Mouse (Mus musculus) olfactory bulb, adult 2 months (tissue): ENCODE data around the gene Gpr155.
A peak's percentile ranks its signal among the peaks of the same experiment; 100 is the strongest.

ENCODE experiments used
- CTCF ChIP-seq: fragments of 200-500 bp; IDR thresholded peaks from 2 replicates; pipeline ENCODE4 v1.5.1; 2012; ENCODE audit warnings: low read depth, mild to moderate bottlenecking, low read length, moderate library complexity; ENCODE audit not compliant: insufficient read depth
- POLR2A ChIP-seq: fragments of 200-500 bp; IDR thresholded peaks from 2 replicates; pipeline ENCODE4 v1.6.1; 2012; ENCODE audit warnings: mild to moderate bottlenecking, low read depth, low read length, moderate library complexity; ENCODE audit not compliant: insufficient read depth

DNA sequence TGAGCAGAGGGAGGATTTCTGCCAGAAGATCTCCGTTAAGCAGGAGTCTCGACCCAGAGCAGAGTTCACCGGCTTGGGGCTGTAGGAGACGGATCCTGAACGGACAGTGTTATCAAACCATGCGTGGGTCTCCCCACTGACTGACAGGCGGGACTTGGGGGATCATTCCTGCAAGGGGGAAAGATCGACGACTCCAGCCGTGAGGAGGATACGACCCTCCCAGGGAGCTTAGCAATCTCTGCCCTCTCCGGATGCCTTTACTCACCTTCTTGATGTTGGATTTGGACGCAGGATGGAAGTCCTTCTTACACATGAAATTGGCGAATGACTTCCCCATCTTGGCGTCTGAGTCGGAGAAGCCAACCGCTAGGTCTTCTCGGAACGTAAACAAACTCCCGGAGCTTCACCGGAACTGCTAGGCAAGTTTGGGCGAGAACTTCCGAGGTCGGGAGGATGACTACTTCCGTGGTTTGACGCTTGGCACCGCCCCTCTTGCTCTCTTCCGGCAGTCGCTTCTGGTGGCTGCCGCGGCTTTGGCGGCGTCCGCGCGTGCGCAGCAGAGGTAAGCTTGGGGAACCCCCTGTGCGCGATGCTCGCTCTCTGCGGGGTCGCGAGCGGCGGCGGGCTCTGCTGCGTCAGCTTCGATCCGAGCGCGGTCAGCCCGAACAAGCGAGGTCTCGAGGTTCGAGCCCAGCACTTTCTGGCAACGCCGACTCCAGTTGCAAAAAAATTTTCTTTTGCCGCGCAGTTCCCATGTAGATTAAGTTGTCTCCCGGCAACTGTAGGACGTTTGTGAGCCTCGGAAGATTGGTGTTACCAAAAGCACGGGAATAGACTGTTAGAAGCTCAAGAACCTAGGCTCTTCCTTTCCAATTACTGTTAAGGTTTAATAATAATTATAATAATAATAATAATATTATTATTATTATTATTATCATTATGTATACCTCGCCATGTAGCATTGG, 73.9 kb downstream of the Gpr155 start, which contains the start of the genes Scrn3 and Cir1:
- TF ChIP-seq POLR2A (peak; percentile 78), CTCF (no peak)
